In the genomic region with DNA sequence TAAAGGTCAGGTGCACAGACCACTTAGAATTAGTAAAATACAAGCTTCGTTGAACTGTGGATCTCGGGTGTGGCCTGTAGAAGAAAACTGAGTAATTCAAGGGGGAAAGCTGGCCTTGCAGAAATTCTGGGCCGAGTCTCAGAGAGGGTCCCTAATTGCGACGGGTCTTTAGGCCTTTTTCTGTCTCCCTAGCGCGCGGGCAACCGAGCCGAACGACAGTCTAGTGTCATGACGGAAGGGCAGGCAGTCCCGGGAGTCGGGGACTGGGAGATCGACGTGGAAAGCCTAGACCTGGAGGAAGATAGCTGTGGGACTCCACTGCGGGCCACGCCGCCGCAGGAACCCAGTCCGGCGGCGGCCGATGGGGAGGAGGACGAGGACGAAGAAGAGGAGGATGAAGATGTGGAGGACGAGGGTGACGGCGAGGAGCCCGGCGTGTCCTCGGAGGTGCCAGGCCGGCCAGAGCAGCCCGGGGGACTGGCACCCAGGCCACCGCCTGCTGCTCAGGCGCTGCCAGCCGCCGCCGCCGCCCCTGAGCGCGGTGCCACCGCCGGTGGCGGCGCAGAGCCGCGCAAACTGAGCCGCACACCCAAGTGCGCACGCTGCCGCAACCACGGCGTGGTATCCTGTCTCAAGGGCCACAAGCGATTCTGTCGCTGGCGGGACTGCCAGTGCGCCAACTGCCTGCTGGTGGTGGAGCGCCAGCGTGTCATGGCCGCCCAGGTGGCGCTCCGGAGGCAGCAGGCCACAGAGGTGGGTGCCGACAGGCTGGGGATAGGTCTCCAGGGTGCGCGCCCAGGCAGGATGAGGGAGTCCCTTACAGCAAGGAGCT, we compare ENCODE assay signal across 8 mouse cellular contexts. TPM values are rescaled to one million over a fixed set of nuclear protein-coding genes. Genes with fewer than 3 reads are reported as not detected.
DNase-seq lines count a peak whose midpoint lies in the region; ATAC-seq lines count a peak whose summit lies in the region.

No protein-coding gene starts in this region.

- H3K9me3 ChIP-seq in heart, embryonic 14.5 days (ENCODE audit: control insufficient read depth, low read length): no peaks in the 10 kb centered on the region
- no peaks in the 10 kb centered on the region; the same call in 1 of the 2 replicates for H3K9me3 ChIP-seq in midbrain, embryonic 16.5 days (replicated peaks; ENCODE audit: control insufficient read depth, low read length, poor library complexity, severe bottlenecking)

- peak overlapping the region; percentile 37 to 53 for H3K4me3 ChIP-seq in heart, embryonic 14.5 days (ENCODE audit: control insufficient read depth in 1 of 2, insufficient read depth in 1 of 2, low read depth in 1 of 2, low read length in 2 of 2)
- peak overlapping the region; percentile 34 for H3K4me3 ChIP-seq in midbrain, embryonic 16.5 days (ENCODE audit: low read depth, low read length)

- H3K9ac ChIP-seq in heart, embryonic 14.5 days (ENCODE audit: low read length): peak overlapping the region; percentile 28
- 0 out of 2 replicates have a peak overlapping the region, but pooled peaks have one; percentile 20 for H3K9ac ChIP-seq in midbrain, embryonic 16.5 days (ENCODE audit: low read depth, low read length)

- DNase-seq in cerebellum, postnatal 10 days: peak; percentile 39 to 41
- peak; percentile 4 for DNase-seq in thymus, postnatal 0 days (ENCODE audit: low spot score)
- DNase-seq in thymus, postnatal 10 days (ENCODE audit: low spot score in 2 of 2): no peak
- peak; percentile 35 for DNase-seq in kidney, postnatal 14 days

- ATAC-seq in cerebellum, adult (ENCODE audit: insufficient number of reproducible peaks, low FRiP score, low TSS enrichment): no peak
- no peak for ATAC-seq in heart, embryonic 14.5 days (ENCODE audit: insufficient number of reproducible peaks, insufficient read depth, low FRiP score, low read depth)
- ATAC-seq in midbrain, embryonic 16.5 days: no peak
- no peak for ATAC-seq in megakaryocyte progenitor cell, adult 5-6 weeks (replicated peaks; ENCODE audit: poor library complexity)

- WGBS in heart, embryonic 14.5 days: under 1% methylated on average over 52 of the region's 66 CpGs
- under 1% methylated on average over 66 of the region's 66 CpGs for WGBS in midbrain, embryonic 16.5 days

- no peak overlapping the region for H3K27ac ChIP-seq in heart, embryonic 14.5 days (replicated peaks in 1 of 2; ENCODE audit: control insufficient read depth in 1 of 2, insufficient read depth in 1 of 2, low read depth in 2 of 2, low read length in 2 of 2)
- H3K27ac ChIP-seq in midbrain, embryonic 16.5 days (ENCODE audit: low read length): no peak overlapping the region

- no peaks in the 10 kb centered on the region; a peak in 1 of 4 replicates for H3K4me1 ChIP-seq in heart, embryonic 14.5 days (ENCODE audit: control insufficient read depth in 2 of 2, insufficient read depth in 2 of 2, low read length in 2 of 2)
- H3K4me1 ChIP-seq in midbrain, embryonic 16.5 days (ENCODE audit: control insufficient read depth, insufficient read depth, low read length): peaks cover 15% of the 10 kb centered on the region

- H3K4me2 ChIP-seq in heart, embryonic 14.5 days (ENCODE audit: low read length): peak overlapping the region; percentile 81
- peak overlapping the region; percentile 63 for H3K4me2 ChIP-seq in midbrain, embryonic 16.5 days (ENCODE audit: low read length)

- no peaks in the 10 kb centered on the region for H3K36me3 ChIP-seq in heart, embryonic 14.5 days (ENCODE audit: control insufficient read depth, insufficient read depth, low read length)
- H3K36me3 ChIP-seq in midbrain, embryonic 16.5 days (ENCODE audit: control insufficient read depth, insufficient read depth, low read length): no peaks in the 10 kb centered on the region

- peaks cover 99% of the 10 kb centered on the region for H3K27me3 ChIP-seq in heart, embryonic 14.5 days (ENCODE audit: control insufficient read depth, insufficient read depth, low read length)
- peaks cover 68% of the 10 kb centered on the region for H3K27me3 ChIP-seq in midbrain, embryonic 16.5 days (ENCODE audit: control insufficient read depth, insufficient read depth, low read depth, low read length)

RNA-seq across cellular contexts. Expression of a gene that starts 1.2 kb away (rescaled TPM):
- 20.9 and 22.9 TPM in 2 replicates for polyA plus RNA-seq in thymus, postnatal 0 days (2015; fragmentation: Nextera tagmentation; extraction: Ambion mirVana)
- polyA plus RNA-seq in heart, embryonic 14.5 days (2014; fragmentation: Nextera tagmentation; extraction: Ambion mirVana): 0.13 and 0.59 TPM in 2 replicates
- polyA plus RNA-seq in midbrain, embryonic 16.5 days (2015; fragmentation: Nextera tagmentation; extraction: Ambion mirVana): 0.23 TPM in 1 of 2 replicates, not detected in the other
- not detected in 2 replicates for total RNA-seq in megakaryocyte progenitor cell, adult 5-6 weeks (2015)
- total RNA-seq in megakaryocyte progenitor cell, adult 5-6 weeks (2017): not detected in 2 replicates

Comparison
In these comparisons a context has a peak if more than half of its experiments do, and no peak if none do; other contexts are left out.
1. DNase-seq: peak in cerebellum, postnatal 10 days (2 of 2), thymus, postnatal 0 days (single experiment) and kidney, postnatal 14 days (single experiment); none in thymus, postnatal 10 days (0 of 2).
2. RNA of a gene that starts 1.2 kb away (polyA plus RNA-seq): 20.9 to 22.9 TPM in thymus, postnatal 0 days; 0.13 to 0.59 TPM in heart, embryonic 14.5 days and 0.23 TPM in midbrain, embryonic 16.5 days; every median in the first group is over 10 times any median in the second.